Mouse (Mus musculus): ENCODE results near the gene Mcfd2.

- TF ChIP-seq CTCF (IDR thresholded peaks at IDR 0.05; ENCODE audit: borderline replicate concordance, insufficient read depth, low read depth, low read length) (no peak), POLR2A (IDR thresholded peaks at IDR 0.05; ENCODE audit: borderline replicate concordance, insufficient read depth, low read length) (no peak)
Measured at GRCm38 (mm10) chr17:87304151-87304894, 38.6 kb upstream of the Mcfd2 start.

Data from cerebellum, adult 2 months (tissue).